Mouse (Mus musculus): ENCODE measurements around the gene Tlr5. TPM values are rescaled to one million over a fixed set of nuclear protein-coding genes. Genes with fewer than 3 reads are reported as not detected.
A peak's percentile ranks its signal among the peaks of the same experiment; 100 is the strongest.

Tlr5 gene
- 4.1 and 4.3 TPM in 2 replicates for polyA plus RNA-seq (2012; rRNA removed)

DNA sequence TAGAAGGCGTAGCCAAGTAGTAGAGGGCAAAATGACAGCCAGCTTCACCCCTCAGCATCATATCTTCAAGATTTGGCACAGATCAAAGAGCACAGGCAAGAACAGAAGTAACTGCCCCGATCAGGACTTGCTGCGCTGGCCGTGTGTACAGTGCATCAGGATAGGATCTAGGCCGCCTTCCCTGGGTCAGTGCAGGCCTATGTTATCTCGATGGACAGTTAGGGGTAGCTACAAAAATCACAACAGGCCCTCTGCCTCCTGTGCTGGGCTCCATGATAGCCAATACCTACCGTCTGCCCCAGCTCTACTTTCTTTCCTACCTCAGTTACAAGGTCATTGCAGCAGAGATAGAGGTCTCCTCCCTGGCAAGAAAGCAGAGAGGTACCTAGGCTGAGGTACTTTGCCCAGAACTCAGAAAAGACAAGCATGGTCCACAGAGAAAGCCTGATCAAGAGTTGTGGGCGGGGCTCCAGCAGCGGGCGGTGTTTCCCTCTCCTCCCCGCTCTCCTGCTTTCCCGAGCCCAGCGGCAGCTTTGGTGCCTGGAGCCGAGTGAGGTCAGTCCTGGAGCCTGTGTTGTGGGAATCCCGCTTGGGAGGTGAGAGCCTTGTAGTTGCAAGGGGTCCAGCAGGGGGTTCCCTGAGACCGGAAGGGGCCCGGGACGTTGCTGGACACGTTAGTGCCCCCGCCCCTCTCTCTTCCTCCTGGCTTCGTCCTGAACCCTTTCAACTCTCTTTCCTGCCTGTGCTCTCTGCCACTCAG lies at the start of gene Tlr5:
TSS of gene Tlr5 (plus strand) at position 502 of the 760 bp plus-strand sequence.
- peak; percentile 44 for DNase-seq (ENCODE audit: low spot score)

- DNase-seq (ENCODE audit: low spot score) = no peak
Observed at GRCm38 (mm10) chr1:182905669-182906068, 48.9 kb upstream of the Tlr5 start.

DNA sequence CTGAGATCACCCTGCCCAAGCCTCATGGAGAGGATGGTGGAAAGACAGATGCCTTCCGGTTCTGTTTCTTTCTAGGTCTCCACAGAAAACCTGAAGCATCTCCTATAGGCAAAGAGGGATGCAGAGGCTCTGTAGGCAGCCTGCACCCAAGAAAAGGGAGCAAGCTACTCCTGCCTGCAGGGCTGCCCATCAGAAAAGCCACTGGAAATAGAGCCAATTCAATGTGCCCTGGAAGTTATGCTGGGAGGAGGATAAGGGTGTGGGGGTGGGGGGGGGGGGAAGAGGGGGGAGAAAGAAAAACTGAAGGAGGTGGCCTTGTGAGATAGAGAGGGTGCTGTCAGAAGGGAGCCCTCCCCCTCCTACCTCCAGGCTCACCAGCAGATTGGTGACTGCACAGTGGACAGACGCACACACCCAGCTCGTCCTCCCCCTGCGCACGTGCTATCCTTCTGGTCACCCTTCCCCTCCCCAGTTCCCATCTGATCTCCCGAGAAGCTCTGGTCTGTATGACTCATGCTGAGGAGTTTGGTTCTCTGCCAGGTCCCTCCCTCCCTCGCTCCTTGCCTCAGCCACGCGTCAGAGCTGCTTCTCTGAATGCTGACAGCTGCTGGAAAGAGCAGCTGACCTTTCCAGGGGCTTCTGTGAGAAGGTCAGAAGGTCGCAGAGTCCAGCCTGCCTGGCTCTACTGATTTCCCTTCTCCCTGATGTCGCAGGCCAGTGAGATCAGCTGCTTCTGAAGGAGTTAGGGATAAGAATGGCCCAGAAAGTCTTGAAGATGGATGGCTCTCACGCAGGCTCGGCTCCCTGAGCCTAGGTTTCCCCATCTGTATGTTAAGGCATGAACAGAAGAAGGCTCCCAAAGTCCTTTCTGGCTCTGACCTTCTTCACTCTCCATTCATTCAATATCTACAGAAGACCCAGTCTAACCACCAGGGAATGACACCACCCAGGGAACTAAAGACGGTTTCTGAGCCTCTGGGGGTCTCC lies 46.2 kb upstream of the Tlr5 start:
- peak; percentile 68 for DNase-seq (ENCODE audit: low spot score)

GRCm38 (mm10) chr1:182909066-182909465 lies 45.5 kb upstream of the Tlr5 start:
- DNase-seq (ENCODE audit: low spot score) = no peak

DNA sequence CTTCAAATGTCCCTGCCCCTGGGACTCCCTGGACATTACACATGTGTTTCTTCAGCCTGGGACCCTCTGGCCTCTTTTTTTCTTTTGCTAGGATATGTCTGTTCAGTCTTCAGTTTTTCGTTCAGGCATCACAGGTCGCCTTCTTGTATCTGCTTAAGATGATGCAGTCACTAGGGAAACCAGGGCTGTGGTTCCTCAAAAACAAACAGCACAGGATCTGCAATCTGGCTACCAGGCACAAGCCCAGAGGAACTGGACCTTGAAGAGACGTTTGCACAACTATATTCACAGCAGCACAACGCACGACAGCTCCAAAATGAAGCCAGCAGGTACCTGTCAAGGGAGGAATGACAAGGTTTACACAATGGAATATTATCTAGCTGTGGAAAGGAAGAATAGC lies 45.0 kb upstream of the Tlr5 start:
- no peak for DNase-seq (ENCODE audit: low spot score)

DNA sequence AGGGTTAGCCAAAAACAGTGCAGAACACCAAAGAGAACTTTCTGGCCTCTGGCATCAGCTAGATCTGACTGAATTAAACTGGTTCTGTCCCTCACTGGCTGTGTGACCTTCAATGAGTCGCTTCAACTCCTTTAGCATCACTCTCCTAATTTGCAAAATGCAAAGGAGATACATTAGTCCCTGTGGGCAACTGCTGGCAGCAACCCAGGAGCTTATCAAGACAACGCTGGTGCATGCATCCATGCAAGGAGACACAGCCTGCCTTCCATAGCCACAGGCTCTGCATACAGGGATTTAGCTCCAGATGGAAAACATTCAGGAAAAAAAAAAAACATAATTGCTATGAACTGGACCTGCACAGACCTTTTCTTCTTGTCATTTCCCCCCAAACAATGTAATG lies 42.0 kb upstream of the Tlr5 start:
- no peak for DNase-seq (ENCODE audit: low spot score)

DNA sequence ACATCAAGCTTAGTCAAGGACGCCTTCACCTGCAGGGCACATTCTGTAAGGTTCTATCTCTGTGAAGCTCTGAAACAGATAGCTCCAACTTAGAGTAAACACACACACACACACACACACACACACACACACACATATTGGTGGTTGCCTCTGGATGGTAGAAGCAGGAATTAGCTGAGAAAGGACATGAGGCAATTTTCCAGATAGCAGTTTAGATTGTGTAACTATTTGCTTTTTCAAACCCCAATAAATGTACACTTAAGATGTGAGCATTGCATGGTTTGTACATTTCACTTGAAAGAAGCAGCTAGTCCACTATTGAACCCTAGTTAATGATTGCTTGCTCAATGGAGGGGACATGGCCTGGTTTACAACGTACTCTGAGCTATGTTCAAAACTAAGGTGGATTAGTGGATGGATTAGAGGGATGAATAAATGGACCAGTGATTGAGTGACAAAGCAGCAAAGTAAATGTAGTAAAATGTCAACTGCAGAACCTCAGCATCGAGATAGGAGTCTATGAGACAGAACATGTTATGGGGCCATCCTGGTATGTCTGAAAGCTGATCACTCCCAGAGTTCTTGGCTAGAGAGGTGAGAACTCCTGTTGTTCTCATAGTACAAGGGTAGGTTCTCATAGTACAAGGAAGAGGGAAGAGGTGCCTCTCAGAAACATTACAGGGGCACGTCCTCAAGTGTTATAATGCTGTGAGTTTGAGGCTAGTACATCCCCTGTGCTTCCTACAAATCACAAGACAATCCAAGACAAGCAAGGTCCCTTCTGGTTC lies 40.3 kb upstream of the Tlr5 start:
- DNase-seq (ENCODE audit: low spot score) = no peak

DNA sequence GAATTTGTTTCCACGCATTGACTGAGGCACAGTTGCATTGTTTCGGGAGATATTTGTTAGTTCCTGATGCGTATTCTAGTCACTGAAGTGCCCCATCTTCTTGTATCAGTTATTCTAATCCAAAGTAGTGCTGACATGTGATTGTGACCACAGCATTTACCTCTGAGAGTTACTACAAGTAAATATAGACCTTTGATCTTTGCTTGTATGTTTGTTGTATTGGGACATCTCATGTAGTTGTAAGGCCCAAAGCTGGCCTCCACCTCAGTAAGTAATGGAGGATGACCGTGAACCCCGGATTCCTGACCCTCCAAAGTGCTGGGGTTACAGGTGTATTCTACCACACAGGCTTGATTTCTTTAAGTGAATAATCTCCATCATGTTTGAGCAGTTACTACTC lies 38.4 kb upstream of the Tlr5 start:
- DNase-seq (ENCODE audit: low spot score) = no peak

- no peak for DNase-seq (ENCODE audit: low spot score)
Observed at GRCm38 (mm10) chr1:182918718-182919346, 35.8 kb upstream of the Tlr5 start.

GRCm38 (mm10) chr1:182922824-182923223 lies 31.8 kb upstream of the Tlr5 start:
- no peak for DNase-seq (ENCODE audit: low spot score)

DNA sequence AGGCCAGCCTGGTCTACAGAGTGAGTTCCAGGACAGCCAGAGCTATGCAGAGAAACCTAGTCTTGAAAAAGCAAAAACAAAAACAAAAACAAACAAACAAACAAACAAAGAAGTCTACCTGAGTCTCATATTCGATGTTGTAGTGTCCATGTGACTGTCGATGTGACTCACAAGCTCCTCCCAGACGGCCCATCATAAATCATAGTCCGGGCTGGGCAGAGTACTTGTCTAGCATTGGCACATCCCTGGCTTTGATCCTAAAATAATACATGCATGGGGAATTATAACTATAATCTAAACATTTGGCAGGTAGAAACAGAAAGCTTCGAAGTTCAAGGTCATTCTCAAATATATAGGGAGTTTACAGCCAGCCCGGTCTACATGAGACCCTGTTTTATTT lies 28.1 kb upstream of the Tlr5 start:
- no peak for DNase-seq (ENCODE audit: low spot score)

GRCm38 (mm10) chr1:182927878-182928851 lies 26.4 kb upstream of the Tlr5 start:
- no peak for DNase-seq (ENCODE audit: low spot score)

DNA sequence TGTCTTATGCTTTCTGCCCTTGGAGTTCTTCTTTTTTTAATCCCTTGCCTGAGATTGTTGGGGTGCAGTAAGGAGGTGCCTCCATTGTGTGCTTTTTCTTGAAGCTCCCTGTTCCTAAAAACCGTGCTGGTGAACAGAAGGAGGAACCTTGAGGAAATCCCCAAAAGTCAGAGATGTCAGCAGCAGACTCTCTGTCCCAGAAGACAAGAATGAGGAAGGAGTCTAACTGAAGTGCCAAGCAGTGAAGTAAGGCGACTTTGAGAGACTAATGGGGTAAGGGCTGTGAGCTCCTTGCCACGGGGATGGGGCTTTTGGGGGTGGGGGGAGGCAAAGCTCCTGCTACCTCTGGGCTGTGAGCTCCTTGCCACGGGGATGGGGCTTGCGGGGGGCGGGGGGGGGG lies 19.1 kb upstream of the Tlr5 start:
- DNase-seq (ENCODE audit: low spot score) = no peak

- no peak for DNase-seq (ENCODE audit: low spot score)
Observed at GRCm38 (mm10) chr1:182937486-182938120, 17.0 kb upstream of the Tlr5 start.

DNA sequence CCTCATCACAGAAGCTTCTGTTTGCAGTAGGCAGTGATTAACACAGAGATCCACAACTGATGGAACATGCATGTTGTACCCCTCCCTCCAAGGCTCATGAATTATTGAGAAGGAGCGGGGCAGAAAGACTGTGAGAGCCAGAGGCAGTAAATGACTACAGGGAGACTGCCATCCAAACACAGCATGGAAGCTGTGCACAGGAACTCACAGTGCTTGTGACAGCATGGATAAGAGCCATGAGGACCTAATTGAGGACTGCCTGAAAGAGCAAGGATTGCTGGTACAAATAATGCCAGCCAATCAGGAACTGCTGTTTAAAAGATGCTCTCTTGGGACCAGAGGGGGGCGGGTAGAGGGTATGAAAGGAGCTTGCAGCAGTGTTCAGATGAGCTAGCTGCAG lies 12.7 kb upstream of the Tlr5 start:
- no peak for DNase-seq (ENCODE audit: low spot score)

GRCm38 (mm10) chr1:182943911-182944310 lies 10.7 kb upstream of the Tlr5 start:
- DNase-seq (ENCODE audit: low spot score) = no peak

- DNase-seq (ENCODE audit: low spot score) = no peak
Observed at GRCm38 (mm10) chr1:182944638-182945037, 9.9 kb upstream of the Tlr5 start.

DNA sequence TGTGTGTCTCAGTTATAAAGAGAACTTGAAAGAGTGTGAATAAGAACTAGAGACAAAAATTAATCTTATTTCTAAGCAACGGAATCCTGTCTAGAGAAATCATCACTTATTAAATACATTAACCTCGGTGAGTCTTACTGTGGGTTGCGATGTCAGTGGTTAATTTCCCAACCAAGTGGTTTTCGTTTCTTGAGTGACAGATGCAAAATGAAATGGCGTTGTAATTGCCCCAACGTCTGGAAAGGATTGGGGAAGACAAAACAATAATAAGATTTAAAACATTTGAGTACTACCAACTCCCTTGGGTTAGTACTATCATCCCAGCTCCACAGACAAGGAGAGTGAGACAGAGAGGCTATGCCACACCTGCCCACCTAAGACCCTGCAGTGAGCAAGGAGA lies 9.0 kb upstream of the Tlr5 start:
- no peak for DNase-seq (ENCODE audit: low spot score)

DNA sequence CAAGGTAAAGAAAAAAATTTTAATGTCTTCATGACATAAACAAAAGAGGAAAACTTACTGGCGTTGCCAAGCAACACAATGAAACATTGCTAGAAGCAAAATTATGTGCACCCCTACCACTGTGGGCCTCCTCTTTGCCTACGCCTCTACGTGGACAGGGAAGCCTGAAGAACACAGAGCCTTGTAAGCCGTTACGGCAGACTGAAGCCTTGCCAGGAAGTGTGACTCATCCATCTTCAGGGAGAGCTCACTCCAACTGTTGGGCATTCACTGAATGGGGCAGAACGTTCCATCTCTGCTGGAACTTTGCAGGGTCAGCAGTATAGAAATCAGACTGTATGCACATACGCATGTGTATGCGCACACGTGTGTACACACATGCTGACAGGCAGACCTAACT lies 3.3 kb upstream of the Tlr5 start:
- DNase-seq (ENCODE audit: low spot score) = no peak

GRCm38 (mm10) chr1:182953165-182953564 lies 1.4 kb upstream of the Tlr5 start:
- DNase-seq (ENCODE audit: low spot score) = no peak

All from urinary bladder, adult 2 months (tissue).